Mouse (Mus musculus) stomach, postnatal 0 days (tissue): ENCODE results near the gene Zfp553. TPM values are rescaled to one million over a fixed set of nuclear protein-coding genes. Genes with fewer than 3 reads are reported as not detected.

Experiments
- ATAC-seq: fragments of 200-750 bp; cut with Nextera tagmentation; 2 replicates; pipeline ENCODE4 v1.8.0; 2017; ENCODE audit not compliant: low FRiP score, low TSS enrichment
- DNase-seq: peaks from one replicate; pipeline ENCODE4 v3.0.0-alpha.2; 2016; ENCODE audit warnings: low spot score
- H3K27ac ChIP-seq: fragments of 300-500 bp; sonication (generic); replicated peaks from 2 replicates; pipeline ENCODE4 v1.5.1; 2014; ENCODE audit warnings: mild to moderate bottlenecking, control low read depth
- H3K27me3 ChIP-seq: fragments of 300-500 bp; sonication (generic); 2 replicates; pipeline ENCODE4 v1.6.1; 2014; ENCODE audit warnings: low read length; ENCODE audit not compliant: control insufficient read depth, insufficient read depth
- H3K36me3 ChIP-seq: fragments of 300-500 bp; sonication (generic); 2 replicates; pipeline ENCODE4 v1.6.1; 2014; ENCODE audit warnings: low read length, mixed read lengths; ENCODE audit not compliant: control insufficient read depth, insufficient read depth
- H3K4me1 ChIP-seq: fragments of 300-500 bp; sonication (generic); replicated peaks from 2 replicates; pipeline ENCODE4 v1.6.1; 2014; ENCODE audit warnings: antibody characterized with exemption; ENCODE audit not compliant: control insufficient read depth, insufficient read depth
- H3K4me2 ChIP-seq: fragments of 300-500 bp; sonication (generic); replicated peaks from 2 replicates; pipeline ENCODE4 v1.6.1; 2014; ENCODE audit warnings: low read depth, mild to moderate bottlenecking, control low read depth, moderate library complexity
- H3K4me3 ChIP-seq: fragments of 300-500 bp; sonication (generic); 2 replicates; pipeline ENCODE4 v1.5.1; 2014; ENCODE audit warnings: low read depth, low read length, control low read depth
- H3K9ac ChIP-seq: fragments of 300-500 bp; sonication (generic); 2 replicates; pipeline ENCODE4 v1.6.1; 2014; ENCODE audit warnings: mild to moderate bottlenecking, low read length, control low read depth, mixed read lengths
- H3K9me3 ChIP-seq: fragments of 300-500 bp; sonication (generic); 2 replicates; pipeline ENCODE4 v1.6.1; 2016; ENCODE audit warnings: low read length; ENCODE audit not compliant: control insufficient read depth
- CTCF ChIP-seq: IDR thresholded peaks from 2 replicates; pipeline ENCODE4 v1.5.1; 2016; ENCODE audit warnings: antibody characterized with exemption, low read depth, mild to moderate bottlenecking, moderate library complexity
- EP300 ChIP-seq: optimal IDR thresholded peaks from 2 replicates; pipeline ENCODE3; 2016; ENCODE audit warnings: antibody characterized with exemption
- WGBS: fragments of 180-500 bp; shearing (Covaris S2); extraction: QIAGEN DNeasy Blood & Tissue Kit; methylation state at CpG from one replicate; pipeline ENCODE4 v1.1.7; 2014; 5-methylcytosine and 5-hydroxymethylcytosine counted together
- polyA plus RNA-seq: library from polyadenylated mRNA; unstranded; fragments of >200 nt; fragmentation: Nextera tagmentation; extraction: Ambion mirVana; gene quantifications from 2 replicates; pipeline ENCODE4 v1.2.1, GENCODE M21; 2015

The Zfp553 gene
- polyA plus RNA-seq, 1 experiment from 2014 or later = 12.2 TPM

DNA sequence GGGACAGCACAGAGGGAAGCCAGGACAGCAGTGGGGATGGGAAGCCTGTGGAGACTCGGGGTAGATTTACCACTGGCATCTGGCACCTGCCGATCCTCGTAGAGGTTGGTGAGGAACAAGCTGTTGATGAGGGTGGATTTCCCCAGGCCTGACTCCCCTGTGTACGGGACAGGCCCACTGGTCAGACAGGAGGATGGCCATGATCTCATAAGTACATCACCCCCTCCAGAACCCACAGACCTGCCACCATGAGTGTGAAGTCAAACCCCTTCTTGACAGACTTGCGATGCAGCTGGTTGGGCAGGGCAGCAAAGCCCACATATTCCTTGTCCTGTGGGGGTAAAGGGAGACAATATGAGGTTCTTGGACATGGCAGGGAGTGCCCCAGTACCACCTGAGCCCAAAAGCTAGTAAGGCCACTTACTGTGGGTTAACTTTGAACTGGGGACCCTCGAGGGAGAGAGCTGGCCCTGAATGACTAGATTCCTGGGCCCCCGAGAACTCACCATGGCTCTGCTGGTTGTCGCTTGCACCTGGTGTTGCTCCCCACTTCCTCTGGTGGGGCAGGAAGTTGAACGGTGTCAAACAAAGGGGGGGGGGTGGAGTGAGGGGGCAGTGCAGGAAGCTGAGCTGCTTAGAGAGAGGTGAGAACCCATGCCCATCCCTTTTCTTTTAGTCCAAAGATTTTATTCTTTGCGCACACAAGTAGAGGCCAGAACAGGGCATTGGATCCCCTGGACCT is 14.8 kb upstream of the Zfp553 start:
- Histone ChIP-seq H3K4me3 (no peak overlapping the region), H3K9ac (no peak overlapping the region), H3K36me3 (no peaks in the 10 kb centered on the region), H3K27me3 (no peaks in the 10 kb centered on the region), H3K4me2 (no peak overlapping the region), H3K4me1 (no peaks in the 10 kb centered on the region), H3K27ac (no peak overlapping the region), H3K9me3 (no peaks in the 10 kb centered on the region)
- no peak for TF ChIP-seq CTCF
- TF ChIP-seq EP300 = no peak
- DNase-seq (no peak), ATAC-seq (no peak)
- 65% methylated on average over 10 of the region's 10 CpGs for WGBS

DNA sequence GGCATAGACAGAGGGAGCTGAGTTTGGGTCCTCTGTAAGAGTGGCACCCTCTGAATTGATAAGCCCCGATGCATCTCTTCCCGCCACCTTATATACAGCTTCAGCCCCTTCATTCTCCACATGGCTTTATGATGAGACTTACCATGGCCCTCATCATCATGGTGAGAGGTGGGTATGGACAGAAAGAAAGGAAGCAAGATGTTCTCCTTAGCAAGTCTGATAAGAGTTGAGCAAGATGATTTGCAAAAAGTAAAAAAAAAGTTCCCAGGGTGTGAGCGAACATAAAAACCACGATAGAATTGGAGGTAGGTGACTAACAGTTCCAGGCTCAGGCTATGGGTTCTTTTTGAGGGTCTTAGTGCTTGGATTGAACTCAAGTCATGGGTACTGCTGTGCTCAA is 14.2 kb upstream of the Zfp553 start:
- DNase-seq = no peak
- 91% methylated on average over 4 of the region's 4 CpGs for WGBS
- Histone ChIP-seq H3K27me3 (no peaks in the 10 kb centered on the region), H3K4me3 (no peak overlapping the region), H3K9ac (no peak overlapping the region), H3K4me2 (no peak overlapping the region), H3K4me1 (no peaks in the 10 kb centered on the region), H3K27ac (no peak overlapping the region), H3K36me3 (no peaks in the 10 kb centered on the region), H3K9me3 (no peaks in the 10 kb centered on the region)
- TF ChIP-seq EP300 (no peak), CTCF (no peak)
- no peak for ATAC-seq

DNA sequence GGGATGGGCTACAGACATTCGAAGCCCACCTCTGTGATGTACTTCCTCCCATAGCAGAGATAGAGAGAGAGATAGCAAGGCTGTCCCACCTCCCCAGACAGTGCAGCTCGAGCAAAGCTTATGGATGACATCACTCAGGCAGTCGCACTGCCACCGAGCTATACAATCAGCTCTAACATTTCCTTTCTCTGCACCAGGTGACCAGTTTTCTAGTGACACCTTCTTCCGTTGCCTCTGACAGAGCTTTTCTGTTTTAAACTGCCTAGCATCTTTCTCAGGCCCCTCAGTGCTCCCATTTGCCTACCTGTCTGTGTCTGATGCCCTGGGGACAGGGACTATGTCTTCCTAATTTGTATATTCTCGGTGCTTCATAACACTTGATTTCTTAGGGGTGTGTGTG is 12.4 kb upstream of the Zfp553 start:
- TF ChIP-seq EP300 = no peak
- TF ChIP-seq CTCF = no peak
- 71% methylated on average over 6 of the region's 6 CpGs for WGBS

DNA sequence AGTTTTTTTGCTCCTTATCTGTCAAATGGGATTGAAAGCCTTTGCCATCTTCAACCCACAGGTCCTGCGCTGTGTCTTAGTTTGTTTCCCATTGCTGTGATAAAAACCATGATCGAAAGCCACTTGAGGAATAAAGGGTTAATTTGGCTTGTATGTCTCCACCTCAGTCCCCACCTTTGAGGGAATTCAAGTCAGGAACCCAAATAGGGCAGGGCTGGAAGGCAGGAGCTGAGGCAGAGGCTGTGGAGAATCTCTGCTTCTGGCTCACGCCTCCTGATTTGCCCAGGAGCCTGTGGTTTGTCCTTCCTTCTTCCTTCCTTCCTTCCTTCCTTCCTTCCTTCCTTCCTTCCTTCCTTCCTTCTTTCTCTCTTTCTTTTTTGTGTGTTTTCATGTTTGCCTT is 9.8 kb upstream of the Zfp553 start:
- Histone ChIP-seq H3K4me1 (no peaks in the 10 kb centered on the region), H3K9me3 (no peaks in the 10 kb centered on the region), H3K9ac (no peak overlapping the region), H3K36me3 (no peaks in the 10 kb centered on the region), H3K4me3 (no peak overlapping the region), H3K4me2 (no peak overlapping the region), H3K27me3 (no peaks in the 10 kb centered on the region), H3K27ac (no peak overlapping the region)
- no peak for ATAC-seq
- WGBS = 95% methylated on average over 3 of the region's 3 CpGs
- DNase-seq = no peak
- TF ChIP-seq CTCF = no peak
- TF ChIP-seq EP300 = no peak

More for the DNA sequence above, 12.4 kb upstream of the Zfp553 start:
- no peaks in the 10 kb centered on the region for H3K4me1 ChIP-seq
- ATAC-seq (no peak), DNase-seq (no peak)
- no peak overlapping the region for H3K27ac ChIP-seq
- no peak overlapping the region for H3K4me3 ChIP-seq
- no peaks in the 10 kb centered on the region for H3K36me3 ChIP-seq
- H3K9ac ChIP-seq = no peak overlapping the region
- H3K27me3 ChIP-seq = no peaks in the 10 kb centered on the region
- no peaks in the 10 kb centered on the region for H3K9me3 ChIP-seq
- H3K4me2 ChIP-seq = no peak overlapping the region

DNA sequence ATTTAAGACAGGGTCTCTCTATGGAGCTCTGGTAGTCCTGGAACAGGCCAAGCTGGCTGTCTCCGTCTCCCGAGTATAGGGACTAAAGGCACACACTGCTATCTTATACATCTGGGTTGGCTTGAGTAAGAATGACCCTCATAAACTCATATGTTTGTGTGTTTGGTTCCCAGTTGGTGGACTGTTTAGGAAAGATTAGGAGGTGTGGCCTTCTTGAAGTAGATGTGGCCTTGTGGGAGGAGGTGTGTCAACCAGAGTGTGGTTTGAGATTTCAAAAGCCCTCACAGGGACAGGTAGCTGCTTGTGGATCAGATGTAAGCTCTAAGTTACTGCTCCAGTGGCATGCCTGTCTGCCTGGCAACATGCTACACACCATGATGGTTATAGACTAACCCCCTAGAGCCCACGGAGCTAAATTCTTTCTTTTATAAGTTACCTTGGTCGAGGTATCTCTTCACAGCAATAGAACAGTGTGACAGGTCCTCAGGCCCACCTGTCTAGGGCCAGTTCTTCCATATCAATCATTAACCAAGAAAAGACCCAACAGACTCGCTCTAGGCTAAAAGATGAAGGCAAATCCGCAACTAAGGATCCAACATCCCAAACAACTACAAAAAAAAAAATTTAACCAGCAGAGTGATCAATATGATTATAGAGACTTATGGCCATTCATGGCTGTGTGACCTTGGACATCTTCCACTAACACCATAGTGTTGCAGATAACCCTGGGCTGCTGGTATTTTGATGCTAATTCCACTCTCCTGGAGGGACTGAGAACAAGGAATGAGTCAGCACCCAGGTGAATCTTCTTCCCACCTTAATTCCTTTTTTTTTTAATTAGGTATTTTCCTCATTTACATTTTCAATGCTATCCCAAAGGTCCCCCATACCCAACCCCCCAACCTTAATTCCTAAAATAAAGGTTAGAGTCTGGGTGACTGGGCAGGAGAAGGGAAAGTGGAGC is 9.1 kb upstream of the Zfp553 start:
- no peaks in the 10 kb centered on the region for H3K27me3 ChIP-seq
- no peak overlapping the region for H3K9ac ChIP-seq
- H3K9me3 ChIP-seq = no peaks in the 10 kb centered on the region
- no peak overlapping the region for H3K27ac ChIP-seq
- no peak overlapping the region for H3K4me3 ChIP-seq
- H3K36me3 ChIP-seq = no peaks in the 10 kb centered on the region
- ATAC-seq = no peak
- TF ChIP-seq CTCF (no peak), EP300 (no peak)
- 79% methylated on average over 6 of the region's 6 CpGs for WGBS
- H3K4me1 ChIP-seq = no peaks in the 10 kb centered on the region
- H3K4me2 ChIP-seq = no peak overlapping the region
- no peak for DNase-seq

DNA sequence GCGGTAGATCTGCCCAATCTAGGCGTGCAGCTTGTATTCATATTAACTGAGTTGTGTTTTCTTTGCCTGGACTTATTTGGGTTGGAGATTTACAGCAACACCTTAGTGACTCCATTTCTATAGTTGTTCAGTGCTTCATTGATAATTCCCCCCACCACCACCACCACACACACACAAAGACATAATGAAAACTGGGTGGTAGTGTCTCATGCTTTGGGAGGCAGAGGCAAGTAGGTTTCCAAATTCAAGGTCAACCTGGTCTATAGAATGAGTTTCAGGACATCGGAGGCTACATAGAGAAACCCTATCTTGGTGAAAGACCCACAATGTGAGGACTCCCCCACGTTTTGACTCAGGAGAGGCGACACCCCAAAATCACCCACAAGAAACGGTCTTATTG is 8.2 kb upstream of the Zfp553 start:
- no peak for DNase-seq
- Histone ChIP-seq H3K9ac (no peak overlapping the region), H3K4me3 (no peak overlapping the region), H3K9me3 (no peaks in the 10 kb centered on the region), H3K27ac (no peak overlapping the region), H3K36me3 (no peaks in the 10 kb centered on the region), H3K4me1 (no peaks in the 10 kb centered on the region), H3K27me3 (no peaks in the 10 kb centered on the region), H3K4me2 (no peak overlapping the region)
- TF ChIP-seq EP300 (no peak), CTCF (no peak)
- no peak for ATAC-seq
- 86% methylated on average over 6 of the region's 6 CpGs for WGBS
